Mouse (Mus musculus): ENCODE measurements around the gene Filip1.

DNA sequence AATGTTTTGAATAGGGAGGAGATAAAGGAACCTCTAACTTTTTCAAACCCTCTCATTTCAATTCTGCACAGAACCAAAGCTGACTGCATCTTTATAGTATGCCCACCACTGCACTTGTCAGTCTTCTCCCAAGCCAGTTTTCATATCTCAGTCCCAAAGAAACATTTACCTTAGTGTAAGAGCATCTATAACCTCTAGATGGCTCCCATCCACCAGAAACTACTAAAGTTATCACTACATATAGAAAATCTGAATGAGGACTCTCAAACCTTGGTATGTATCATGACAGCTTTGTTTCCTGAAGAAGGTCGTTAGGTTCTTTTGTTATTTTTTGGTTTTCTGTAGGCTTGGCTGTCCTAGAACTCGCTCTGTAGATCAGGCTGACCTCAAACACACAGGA is 233.3 kb downstream of the Filip1 start:
- TF ChIP-seq CTCF (conservative IDR thresholded peaks at IDR 0.05; ENCODE audit: low read length): no peak
- no peak for TF ChIP-seq POU5F1 (IDR thresholded peaks at IDR 0.05; ENCODE audit: borderline replicate concordance, low read length)
- no peak for TF ChIP-seq NANOG (IDR thresholded peaks at IDR 0.05; ENCODE audit: borderline replicate concordance, low read length)
